Mouse (Mus musculus) limb, embryonic 11.5 days (tissue): ENCODE data around the gene Hist1h2ah. TPM values are rescaled to one million over a fixed set of nuclear protein-coding genes. Genes with fewer than 3 reads are reported as not detected.

Experiments used
- ATAC-seq: fragments of 200-750 bp; cut with Nextera tagmentation; 2 replicates; pipeline ENCODE4 v1.8.0; 2017; ENCODE audit warnings: low read depth; ENCODE audit not compliant: insufficient number of reproducible peaks, low FRiP score, low TSS enrichment
- DNase-seq: peaks from one replicate; pipeline ENCODE4 v3.0.0-alpha.2; 2015; ENCODE audit warnings: low spot score
- H3K27ac ChIP-seq: fragments of 300-500 bp; sonication (generic); replicated peaks from 2 replicates; pipeline ENCODE4 v1.5.1; 2014; ENCODE audit warnings: low read depth, mild to moderate bottlenecking, low read length
- H3K27me3 ChIP-seq: fragments of 300-500 bp; sonication (generic); 2 replicates; pipeline ENCODE4 v1.6.1; 2014; ENCODE audit warnings: mild to moderate bottlenecking, low read length, mixed read lengths; ENCODE audit not compliant: control insufficient read depth, insufficient read depth
- H3K36me3 ChIP-seq: fragments of 300-500 bp; sonication (generic); 2 replicates; pipeline ENCODE4 v1.6.1; 2014; ENCODE audit warnings: mild to moderate bottlenecking, low read length, moderate library complexity, mixed read lengths; ENCODE audit not compliant: control insufficient read depth, insufficient read depth
- H3K4me1 ChIP-seq: fragments of 300-500 bp; sonication (generic); 2 replicates; pipeline ENCODE4 v1.6.1; 2014; ENCODE audit warnings: low read length, mixed read lengths; ENCODE audit not compliant: control insufficient read depth, insufficient read depth
- H3K4me2 ChIP-seq: fragments of 300-500 bp; sonication (generic); 2 replicates; pipeline ENCODE4 v1.6.1; 2014; ENCODE audit warnings: low read depth, mild to moderate bottlenecking, moderate library complexity; ENCODE audit not compliant: severe bottlenecking
- H3K4me3 ChIP-seq: fragments of 300-500 bp; sonication (generic); 2 replicates; pipeline ENCODE4 v1.5.1; 2014; ENCODE audit warnings: low read depth, low read length
- H3K9ac ChIP-seq: fragments of 300-500 bp; sonication (generic); 2 replicates; pipeline ENCODE4 v1.6.1; 2014; ENCODE audit warnings: mild to moderate bottlenecking, low read length
- H3K9me3 ChIP-seq: fragments of 300-500 bp; sonication (generic); 2 replicates; pipeline ENCODE4 v1.6.1; 2016; ENCODE audit warnings: low read length; ENCODE audit not compliant: control insufficient read depth
- WGBS: fragments of 180-500 bp; shearing (Covaris S2); extraction: QIAGEN DNeasy Blood & Tissue Kit; methylation state at CpG from one replicate; pipeline ENCODE4 v1.1.7; 2014; 5-methylcytosine and 5-hydroxymethylcytosine counted together
- polyA plus RNA-seq: library from polyadenylated mRNA; unstranded; fragments of >200 nt; fragmentation: Nextera tagmentation; extraction: Ambion mirVana; gene quantifications from 2 replicates; pipeline ENCODE4 v1.2.1, GENCODE M21; 2014

The Hist1h2ah gene
- polyA plus RNA-seq, 1 experiment from 2014 or later, result 22.0 TPM

GRCm38 (mm10) chr13:21997201-21997820 lies 38.1 kb downstream of the Hist1h2ah start:
- under 1% methylated on average over 21 of the region's 21 CpGs for WGBS
- no peak overlapping the region for H3K27ac ChIP-seq

GRCm38 (mm10) chr13:21996840-21997185 lies 38.6 kb downstream of the Hist1h2ah start:
- peak overlapping the region; percentile 45 for H3K4me2 ChIP-seq
- H3K4me1 ChIP-seq, result peaks cover 10% of the 10 kb centered on the region
- DNase-seq, result peak; percentile 54
- H3K27ac ChIP-seq, result no peak overlapping the region
- ATAC-seq, result no peak
- H3K9ac ChIP-seq, result no peak overlapping the region
- H3K9me3 ChIP-seq, result no peaks in the 10 kb centered on the region
- peaks cover 55% of the 10 kb centered on the region for H3K27me3 ChIP-seq
- H3K4me3 ChIP-seq, result peak overlapping the region; percentile 23
- no peaks in the 10 kb centered on the region for H3K36me3 ChIP-seq
- WGBS, result under 1% methylated on average over 13 of the region's 13 CpGs

More at GRCm38 (mm10) chr13:21997201-21997820, 38.1 kb downstream of the Hist1h2ah start:
- H3K9me3 ChIP-seq, result no peaks in the 10 kb centered on the region
- DNase-seq (peak; percentile 49), ATAC-seq (no peak)
- peaks cover 10% of the 10 kb centered on the region for H3K4me1 ChIP-seq
- peak overlapping the region; percentile 23 for H3K4me3 ChIP-seq
- no peak overlapping the region for H3K9ac ChIP-seq
- peaks cover 60% of the 10 kb centered on the region for H3K27me3 ChIP-seq
- peak overlapping the region; percentile 45 for H3K4me2 ChIP-seq
- no peaks in the 10 kb centered on the region for H3K36me3 ChIP-seq

- WGBS, result 2% methylated on average over 12 of the region's 12 CpGs
- no peaks in the 10 kb centered on the region for H3K36me3 ChIP-seq
- no peak for ATAC-seq
Measured at GRCm38 (mm10) chr13:21996101-21996839, 39.1 kb downstream of the Hist1h2ah start.

GRCm38 (mm10) chr13:21995331-21995914 lies 39.9 kb downstream of the Hist1h2ah start:
- no peak overlapping the region; the same call in 1 of the 2 replicates for H3K9ac ChIP-seq
- ATAC-seq, result 0 out of 2 replicates have a peak, but pooled peaks have one; percentile 13

More at GRCm38 (mm10) chr13:21996101-21996839, 39.1 kb downstream of the Hist1h2ah start:
- peaks cover 51% of the 10 kb centered on the region for H3K27me3 ChIP-seq
- DNase-seq, result peak; percentile 74
- peak overlapping the region; percentile 56 for H3K4me2 ChIP-seq
- peaks cover 10% of the 10 kb centered on the region for H3K4me1 ChIP-seq
- peak overlapping the region; percentile 31 for H3K4me3 ChIP-seq
- H3K27ac ChIP-seq, result no peak overlapping the region
- H3K9me3 ChIP-seq, result no peaks in the 10 kb centered on the region
- no peak overlapping the region for H3K9ac ChIP-seq

GRCm38 (mm10) chr13:21994896-21995295 lies 40.5 kb downstream of the Hist1h2ah start:
- Histone ChIP-seq H3K4me1 (peaks cover 10% of the 10 kb centered on the region), H3K9me3 (no peaks in the 10 kb centered on the region), H3K36me3 (no peaks in the 10 kb centered on the region), H3K4me3 (peak overlapping the region; percentile 31), H3K9ac (no peak overlapping the region; the same call in 1 of the 2 replicates), H3K4me2 (peak overlapping the region; percentile 56), H3K27ac (no peak overlapping the region), H3K27me3 (peaks cover 41% of the 10 kb centered on the region)
- ATAC-seq, result no peak
- DNase-seq, result no peak
- 4% methylated on average over 8 of the region's 8 CpGs for WGBS

More at GRCm38 (mm10) chr13:21995331-21995914, 39.9 kb downstream of the Hist1h2ah start:
- Histone ChIP-seq H3K9me3 (no peaks in the 10 kb centered on the region), H3K4me2 (peak overlapping the region; percentile 56), H3K4me1 (peaks cover 10% of the 10 kb centered on the region), H3K27ac (no peak overlapping the region), H3K27me3 (peaks cover 44% of the 10 kb centered on the region), H3K36me3 (no peaks in the 10 kb centered on the region), H3K4me3 (peak overlapping the region; percentile 31)
- peak; percentile 70 for DNase-seq
- under 1% methylated on average over 21 of the region's 21 CpGs for WGBS

GRCm38 (mm10) chr13:21993957-21994738 lies 41.2 kb downstream of the Hist1h2ah start:
- Histone ChIP-seq H3K9ac (no peak overlapping the region), H3K27me3 (peaks cover 36% of the 10 kb centered on the region), H3K4me1 (peaks cover 10% of the 10 kb centered on the region), H3K4me3 (no peak overlapping the region), H3K9me3 (no peaks in the 10 kb centered on the region), H3K27ac (no peak overlapping the region), H3K36me3 (no peaks in the 10 kb centered on the region), H3K4me2 (no peak overlapping the region)
- DNase-seq (peak; percentile 84), ATAC-seq (no peak)
- under 1% methylated on average over 22 of the region's 22 CpGs for WGBS

- no peak for ATAC-seq
- 81% methylated on average over 5 of the region's 5 CpGs for WGBS
- H3K4me2 ChIP-seq, result no peak overlapping the region
- H3K9me3 ChIP-seq, result no peaks in the 10 kb centered on the region
- no peak overlapping the region for H3K27ac ChIP-seq
- H3K36me3 ChIP-seq, result no peaks in the 10 kb centered on the region
- H3K4me1 ChIP-seq, result peaks cover 10% of the 10 kb centered on the region
- H3K4me3 ChIP-seq, result no peak overlapping the region
- peaks cover 22% of the 10 kb centered on the region for H3K27me3 ChIP-seq
- no peak for DNase-seq
- no peak overlapping the region for H3K9ac ChIP-seq
Measured at GRCm38 (mm10) chr13:21992550-21992949, 42.8 kb downstream of the Hist1h2ah start.
